Mouse (Mus musculus) megakaryocyte, embryonic 14.5 days (primary cell): ENCODE results near the gene Cpne5. TPM values are rescaled to one million over a fixed set of nuclear protein-coding genes. Genes with fewer than 3 reads are reported as not detected.

Experiments
- H3K27me3 ChIP-seq: replicated peaks from 2 replicates; pipeline ENCODE3; 2012; ENCODE audit warnings: inconsistent platforms
- H3K36me3 ChIP-seq: replicated peaks from 2 replicates; pipeline ENCODE3; 2012; ENCODE audit warnings: low read length, inconsistent platforms, mixed read lengths
- H3K4me1 ChIP-seq: 2 replicates; pipeline ENCODE4 v1.6.1; 2012; ENCODE audit warnings: inconsistent platforms
- H3K4me3 ChIP-seq: replicated peaks from 2 replicates; pipeline ENCODE3; 2012; ENCODE audit warnings: moderate library complexity, mild to moderate bottlenecking, inconsistent platforms
- H3K9me3 ChIP-seq: 2 replicates; pipeline ENCODE4 v1.6.1; 2012; ENCODE audit warnings: inconsistent platforms
- FLI1 ChIP-seq: IDR thresholded peaks from 2 replicates; pipeline ENCODE4 v1.6.1; 2012; ENCODE audit warnings: low read length, inconsistent platforms, mixed read lengths
- GATA1 ChIP-seq: IDR thresholded peaks from 3 replicates; pipeline ENCODE4 v1.6.1; 2012; ENCODE audit warnings: mixed read lengths, low read length, inconsistent platforms, borderline replicate concordance
- polyA plus RNA-seq: library from polyadenylated mRNA; stranded (reverse); fragments of >175 nt; gene quantifications from 2 replicates; pipeline ENCODE4 v1.2.3, GENCODE M21; 2012; ENCODE audit warnings: low replicate concordance; ENCODE audit not compliant: insufficient read depth

Gene Cpne5
- polyA plus RNA-seq, 1 experiment = 15.2 TPM

DNA sequence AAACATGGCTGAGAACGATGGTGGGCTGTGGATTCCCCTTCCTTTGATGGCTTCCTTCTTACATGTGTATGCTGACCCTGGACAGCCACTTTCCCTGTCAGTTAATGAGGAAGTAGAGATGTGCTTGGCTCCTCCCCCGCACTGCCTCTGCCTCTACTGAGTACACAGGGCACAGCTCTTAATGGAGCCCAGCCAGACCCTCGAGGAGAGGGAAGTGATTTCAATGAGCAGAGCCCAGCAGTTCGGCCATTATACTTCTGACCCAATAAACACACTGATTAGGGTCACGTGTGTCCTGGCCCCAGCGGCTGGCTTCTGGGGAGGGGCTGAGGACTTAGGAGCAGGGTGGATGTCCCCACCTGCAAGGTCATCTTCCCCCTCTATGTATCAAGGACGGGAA, 7.8 kb upstream of the Cpne5 start:
- H3K27me3 ChIP-seq = peaks cover 49% of the 10 kb centered on the region
- H3K4me3 ChIP-seq = no peak overlapping the region
- no peak for TF ChIP-seq FLI1
- peaks cover 33% of the 10 kb centered on the region for H3K36me3 ChIP-seq
- H3K9me3 ChIP-seq = peaks cover 4% of the 10 kb centered on the region; the same call in 1 of the 2 replicates
- H3K4me1 ChIP-seq = peaks cover 15% of the 10 kb centered on the region; the same call in 1 of the 2 replicates

DNA sequence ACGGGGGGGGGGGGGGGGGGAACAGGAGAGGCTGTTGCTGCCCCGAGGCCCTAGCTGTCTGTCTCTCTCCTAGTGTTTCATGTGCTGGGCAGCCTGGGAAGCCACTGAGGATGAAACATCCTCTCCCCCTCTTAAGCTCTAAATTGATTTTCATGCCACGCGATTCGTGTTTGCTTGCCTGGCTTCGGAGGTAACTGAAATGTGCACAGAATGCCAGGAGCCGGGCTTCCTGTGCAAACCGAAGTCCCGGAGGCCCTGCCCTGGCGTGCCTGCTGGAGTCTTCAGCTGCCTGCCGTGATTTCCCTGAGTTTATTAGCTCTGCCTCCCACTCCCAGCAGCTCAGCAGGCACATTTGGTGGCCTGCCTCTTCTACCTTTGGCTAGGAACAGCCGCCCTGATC, 6.9 kb upstream of the Cpne5 start:
- TF ChIP-seq FLI1 (no peak), GATA1 (no peak)
- H3K4me1 ChIP-seq = peaks cover 10% of the 10 kb centered on the region; the same call in 1 of the 2 replicates
- H3K9me3 ChIP-seq = peaks cover 4% of the 10 kb centered on the region; the same call in 1 of the 2 replicates

DNA sequence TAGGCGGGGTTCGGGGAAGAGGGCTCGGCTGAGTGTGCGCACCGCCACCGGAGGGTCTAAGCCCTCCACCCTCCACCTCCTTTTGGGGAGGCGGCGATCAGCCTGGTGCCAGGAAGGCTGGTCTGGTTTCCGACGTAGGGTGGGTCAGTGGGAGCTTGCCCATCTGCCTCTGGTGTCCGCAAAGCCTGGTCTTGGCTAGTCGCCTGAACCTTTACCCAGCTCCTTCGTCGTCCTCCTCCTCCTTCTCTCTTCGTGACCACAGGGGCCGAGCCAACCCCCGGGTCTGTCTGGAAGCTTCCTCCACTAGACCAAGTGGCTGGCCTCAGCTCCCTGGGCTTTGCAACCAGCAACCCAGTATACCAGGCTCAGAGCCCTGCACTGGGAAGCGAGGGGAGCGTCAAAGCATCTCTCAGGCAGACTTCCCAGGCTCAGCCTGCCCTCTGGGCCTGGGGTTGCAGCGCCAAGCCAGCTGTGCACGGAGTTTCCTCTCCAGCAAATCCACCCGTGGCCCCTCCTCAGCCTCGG, 516 bp upstream of the Cpne5 start:
- Histone ChIP-seq H3K36me3 (no peaks in the 10 kb centered on the region), H3K4me3 (peak overlapping the region; percentile 86), H3K9me3 (peaks cover 4% of the 10 kb centered on the region; the same call in 1 of the 2 replicates), H3K4me1 (peaks cover 21% of the 10 kb centered on the region), H3K27me3 (peaks cover 97% of the 10 kb centered on the region)
- TF ChIP-seq GATA1 (no peak), FLI1 (no peak)

More for the DNA sequence above, 6.9 kb upstream of the Cpne5 start:
- Histone ChIP-seq H3K27me3 (peaks cover 57% of the 10 kb centered on the region), H3K36me3 (peaks cover 24% of the 10 kb centered on the region), H3K4me3 (no peak overlapping the region)

DNA sequence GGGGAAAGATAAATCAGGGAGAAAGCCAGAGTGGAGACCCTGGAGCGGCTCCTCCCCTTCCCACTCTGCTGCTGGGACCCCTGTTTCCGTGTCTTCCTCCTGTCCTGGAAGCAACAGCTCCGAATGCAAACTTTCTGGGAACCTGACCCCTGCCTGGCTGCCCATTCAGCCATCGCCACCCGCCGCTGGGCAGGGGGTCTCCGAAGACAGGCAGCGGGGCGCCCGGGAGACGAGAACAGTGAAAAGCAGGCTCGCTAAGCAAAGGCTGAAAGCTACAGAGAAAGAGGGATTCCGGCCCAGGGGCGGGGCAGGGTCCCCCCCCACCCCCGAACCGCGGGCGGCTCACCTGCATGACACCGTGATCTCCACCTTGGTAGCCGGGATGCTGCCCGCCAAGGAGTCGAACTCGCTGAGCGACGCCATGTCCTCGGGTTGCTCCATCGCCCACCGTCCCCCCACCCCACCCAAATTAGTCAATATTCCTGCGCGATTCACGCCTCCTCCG, 648 bp downstream of the Cpne5 start:
- Histone ChIP-seq H3K4me1 (peaks cover 26% of the 10 kb centered on the region), H3K4me3 (peak overlapping the region; percentile 86), H3K36me3 (no peaks in the 10 kb centered on the region), H3K27me3 (peaks cover 95% of the 10 kb centered on the region), H3K9me3 (peaks cover 4% of the 10 kb centered on the region; the same call in 1 of the 2 replicates)
- TF ChIP-seq FLI1 (no peak), GATA1 (no peak)

DNA sequence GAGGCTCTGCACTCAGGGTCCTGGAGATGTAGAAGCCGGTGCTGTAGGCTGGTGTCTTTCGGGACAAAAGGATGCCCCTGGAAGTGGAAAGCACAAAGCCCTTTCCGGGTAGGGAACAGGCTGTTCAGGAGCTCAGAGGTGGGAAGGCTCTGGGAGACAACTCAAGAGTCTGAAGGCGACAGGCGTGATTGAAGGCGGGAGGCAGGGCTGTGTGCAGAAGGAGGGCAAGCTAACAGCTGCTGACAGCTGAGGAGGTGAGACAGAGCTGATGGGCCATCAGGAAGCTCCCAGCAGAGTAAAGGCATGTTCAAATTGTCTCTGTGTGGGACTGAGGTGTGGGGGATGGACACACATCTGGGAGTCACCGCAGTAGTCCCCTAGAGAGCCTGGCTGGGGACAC, 1.9 kb downstream of the Cpne5 start:
- TF ChIP-seq GATA1 (no peak), FLI1 (no peak)
- no peaks in the 10 kb centered on the region for H3K9me3 ChIP-seq
- H3K27me3 ChIP-seq = peaks cover 95% of the 10 kb centered on the region
- no peak overlapping the region for H3K4me3 ChIP-seq
- H3K36me3 ChIP-seq = no peaks in the 10 kb centered on the region
- peaks cover 26% of the 10 kb centered on the region for H3K4me1 ChIP-seq

DNA sequence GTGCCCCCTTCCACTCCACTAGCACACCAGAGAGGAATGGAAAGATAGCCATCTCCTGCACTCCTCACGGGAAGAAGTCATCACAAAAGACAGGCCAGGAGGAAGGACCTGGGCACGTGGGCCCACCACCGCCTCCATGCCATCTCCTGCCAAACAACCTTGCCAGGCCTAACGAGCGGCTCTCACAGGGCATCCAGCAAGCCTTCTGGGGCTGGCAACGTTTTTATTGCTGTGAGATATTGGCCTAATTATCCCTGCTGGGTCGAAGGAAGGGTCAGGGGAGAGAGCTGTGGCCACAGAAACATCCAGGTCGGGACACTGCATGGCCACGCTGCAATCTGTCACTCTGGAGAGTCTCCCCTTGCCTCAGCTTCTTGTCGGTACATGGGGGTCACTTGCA, 6.9 kb downstream of the Cpne5 start:
- TF ChIP-seq FLI1 = no peak
- no peak for TF ChIP-seq GATA1
- no peaks in the 10 kb centered on the region for H3K36me3 ChIP-seq
- H3K4me3 ChIP-seq = no peak overlapping the region
- peaks cover 82% of the 10 kb centered on the region for H3K27me3 ChIP-seq
- 0 out of 2 replicates have a peak, but pooled peaks cover 6% of the 10 kb centered on the region for H3K4me1 ChIP-seq
- H3K9me3 ChIP-seq = no peaks in the 10 kb centered on the region

DNA sequence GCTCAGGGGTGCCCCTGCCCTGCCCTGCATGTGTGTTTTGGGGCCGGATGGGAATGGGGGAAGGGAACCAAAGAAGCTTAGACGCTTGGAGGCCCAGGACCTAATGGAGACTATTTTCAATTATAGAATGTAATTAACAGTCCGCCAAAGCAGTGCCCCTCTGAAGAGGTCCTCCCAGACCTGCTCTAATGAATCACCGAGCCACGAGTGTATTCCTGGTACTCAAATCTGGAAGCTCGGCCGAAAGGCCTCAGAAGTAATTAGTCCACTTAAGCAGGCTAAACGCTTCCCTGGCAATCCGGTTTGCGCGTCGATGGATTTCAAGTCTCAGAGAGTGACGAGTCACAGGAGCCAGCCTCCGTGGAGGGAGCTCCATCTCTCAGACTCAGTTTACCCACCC, 17.3 kb downstream of the Cpne5 start:
- peaks cover 80% of the 10 kb centered on the region for H3K27me3 ChIP-seq
- no peak for TF ChIP-seq GATA1
- no peak for TF ChIP-seq FLI1
- no peaks in the 10 kb centered on the region for H3K36me3 ChIP-seq
- no peaks in the 10 kb centered on the region for H3K9me3 ChIP-seq
- no peak overlapping the region for H3K4me3 ChIP-seq
- no peaks in the 10 kb centered on the region for H3K4me1 ChIP-seq

DNA sequence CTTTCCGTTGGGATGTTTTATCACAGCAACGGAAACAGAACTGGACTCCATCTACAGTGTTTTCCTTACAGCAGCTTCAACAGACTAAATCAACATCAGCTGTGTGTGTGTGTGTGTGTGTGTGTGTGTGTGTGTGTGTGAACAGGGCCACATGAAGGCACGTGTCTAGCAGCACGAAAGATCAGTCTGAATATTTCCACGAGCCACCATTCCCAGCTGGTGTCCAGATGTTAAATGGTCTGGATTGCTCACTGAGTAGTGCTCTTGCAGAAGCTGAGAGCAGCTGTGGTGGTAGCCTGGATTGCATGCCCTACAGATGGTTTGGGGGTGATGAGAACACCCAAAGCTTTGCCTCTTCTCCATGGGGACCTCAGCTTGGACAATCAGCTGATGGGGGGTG, 19.9 kb downstream of the Cpne5 start:
- H3K4me3 ChIP-seq = no peak overlapping the region
- H3K4me1 ChIP-seq = no peaks in the 10 kb centered on the region
- H3K36me3 ChIP-seq = no peaks in the 10 kb centered on the region
- TF ChIP-seq GATA1 = no peak
- TF ChIP-seq FLI1 = no peak
- H3K27me3 ChIP-seq = peaks cover 79% of the 10 kb centered on the region
- H3K9me3 ChIP-seq = no peaks in the 10 kb centered on the region

DNA sequence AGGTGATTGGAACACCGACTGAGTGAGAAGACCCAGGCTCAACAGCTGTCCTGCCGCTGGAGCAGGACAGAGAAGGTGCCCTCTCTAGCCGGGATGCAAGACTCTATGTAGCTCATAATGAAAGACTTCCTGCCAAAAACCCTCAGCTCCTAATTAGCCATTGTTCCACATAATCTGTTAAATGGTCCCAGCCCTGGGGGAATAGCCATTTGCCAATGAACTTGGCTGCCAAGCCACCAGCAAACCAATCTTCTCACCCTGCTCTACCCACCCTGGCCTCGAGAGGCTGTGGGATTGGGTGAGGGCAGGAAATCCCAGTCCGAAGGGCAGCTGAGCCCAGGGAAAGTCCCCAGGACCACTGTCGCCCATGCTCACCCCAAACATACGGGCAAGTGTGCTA, 21.9 kb downstream of the Cpne5 start:
- peaks cover 4% of the 10 kb centered on the region; the same call in 1 of the 2 replicates for H3K4me1 ChIP-seq
- H3K4me3 ChIP-seq = no peak overlapping the region
- TF ChIP-seq GATA1 (no peak), FLI1 (no peak)
- peaks cover 7% of the 10 kb centered on the region for H3K9me3 ChIP-seq
- no peaks in the 10 kb centered on the region for H3K36me3 ChIP-seq
- peaks cover 72% of the 10 kb centered on the region for H3K27me3 ChIP-seq

DNA sequence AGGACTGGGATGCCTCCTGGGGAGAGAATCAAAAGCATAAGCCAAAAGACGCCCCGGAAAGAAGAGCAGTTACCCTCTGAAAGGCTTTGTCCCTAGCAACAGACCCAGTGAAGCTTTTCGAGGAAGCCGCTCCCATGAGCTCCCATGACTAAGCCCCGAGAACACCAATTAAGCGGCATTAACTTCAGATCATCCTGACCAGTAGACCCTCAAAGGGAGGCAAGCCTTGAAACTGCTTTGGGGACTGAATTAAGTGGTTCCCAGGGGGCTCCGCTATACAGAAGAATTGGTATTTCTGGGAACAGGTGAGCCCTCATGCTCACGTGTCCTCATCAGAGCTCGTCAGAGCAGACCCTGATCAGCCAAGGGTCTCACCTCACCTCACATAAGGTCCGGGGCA, 23.3 kb downstream of the Cpne5 start:
- peaks cover 7% of the 10 kb centered on the region for H3K9me3 ChIP-seq
- no peaks in the 10 kb centered on the region for H3K36me3 ChIP-seq
- no peak overlapping the region for H3K4me3 ChIP-seq
- H3K4me1 ChIP-seq = peaks cover 7% of the 10 kb centered on the region; the same call in 1 of the 2 replicates
- TF ChIP-seq GATA1 (no peak), FLI1 (no peak)
- peaks cover 70% of the 10 kb centered on the region for H3K27me3 ChIP-seq
